Mouse (Mus musculus): ENCODE measurements around the gene Wbp2nl.

Wbp2nl gene

DNA sequence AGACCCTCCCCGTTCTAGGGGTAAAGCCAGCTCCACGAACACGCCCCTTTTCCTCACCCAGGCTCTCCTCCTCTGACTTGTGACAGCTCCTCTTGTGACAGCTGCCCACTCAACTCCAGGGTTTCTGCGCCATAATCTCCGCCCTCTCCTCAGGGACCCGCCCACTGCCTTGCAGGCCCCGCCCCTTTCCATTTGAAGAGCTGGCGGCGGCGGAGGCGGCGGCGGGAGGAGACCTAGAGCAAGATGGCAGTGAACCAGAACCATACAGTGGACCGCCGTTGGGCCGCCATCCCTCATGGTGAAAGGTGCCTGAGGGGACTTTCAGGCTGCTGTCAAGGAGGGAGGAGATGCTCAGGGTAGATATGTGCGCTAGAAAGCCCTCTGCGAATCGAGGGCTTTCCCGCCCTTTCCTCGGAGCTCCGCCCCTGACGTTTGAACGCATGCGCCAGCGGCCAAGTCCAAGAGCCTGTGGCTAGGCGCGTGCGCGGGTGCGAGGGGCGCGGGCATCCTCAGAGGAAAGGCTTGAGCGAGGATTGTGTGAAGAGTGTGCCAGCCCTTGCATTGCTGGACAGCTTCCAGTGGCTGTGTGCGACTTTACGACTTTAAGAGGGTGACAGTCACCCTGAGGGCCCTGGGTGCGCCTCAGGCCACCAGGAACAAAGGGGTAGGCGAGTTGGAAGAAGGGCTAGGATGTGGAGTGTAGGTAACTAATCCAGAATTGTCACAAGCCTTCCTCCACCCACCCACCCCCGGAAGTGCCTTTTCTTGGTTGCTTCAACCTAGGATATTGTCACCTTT lies at the start of gene Wbp2nl:
TSS of gene Wbp2nl (plus strand) at position 191 of the 798 bp plus-strand sequence.
- DNase-seq (ENCODE audit: low spot score in 2 of 2): peak in 1 of 2 experiments; percentile 19

DNA sequence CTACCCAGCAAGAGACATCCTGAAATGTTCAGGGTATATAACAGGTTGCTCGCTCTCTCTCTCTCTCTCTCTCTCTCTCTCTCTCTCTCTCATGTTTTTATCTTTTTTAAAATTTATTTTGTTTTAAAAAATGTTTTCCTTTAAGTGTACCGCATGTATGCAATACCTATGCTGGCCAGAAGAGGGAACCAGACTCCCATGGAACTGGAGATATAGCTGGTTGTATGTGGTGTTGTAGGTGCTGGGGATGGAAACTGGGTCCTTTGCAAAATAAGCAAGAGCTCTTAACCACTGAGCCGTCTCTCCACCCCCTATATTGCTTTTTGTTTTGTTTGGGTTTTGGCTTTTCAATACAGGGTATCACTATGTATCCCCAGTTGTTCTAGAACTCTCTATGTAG lies 47.2 kb upstream of the Wbp2nl start:
- no peak for DNase-seq (ENCODE audit: low spot score in 2 of 2)

DNA sequence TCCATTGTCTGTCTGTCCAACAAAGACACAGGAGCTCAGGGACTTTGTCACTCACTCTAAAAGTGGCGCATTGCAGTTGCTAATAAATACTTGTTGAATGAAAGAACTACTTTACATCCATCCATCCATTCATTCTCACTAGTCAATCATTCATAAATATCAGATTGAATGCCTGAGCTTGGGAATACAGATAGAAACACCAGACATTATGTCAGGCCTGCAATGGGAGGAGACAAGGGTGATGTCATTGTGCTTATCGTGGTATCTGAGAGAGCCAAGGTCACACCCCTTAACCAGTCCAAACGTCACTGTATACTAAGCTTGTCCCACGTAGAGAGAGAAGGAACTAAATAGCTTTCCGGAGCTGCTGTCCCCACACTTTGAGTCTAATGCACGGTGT lies 46.7 kb upstream of the Wbp2nl start, which contains the start of gene 1500009C09Rik:
TSS of gene 1500009C09Rik (plus strand) at position 301 of the 400 bp plus-strand sequence.
- no peak for DNase-seq (ENCODE audit: low spot score in 2 of 2)

DNA sequence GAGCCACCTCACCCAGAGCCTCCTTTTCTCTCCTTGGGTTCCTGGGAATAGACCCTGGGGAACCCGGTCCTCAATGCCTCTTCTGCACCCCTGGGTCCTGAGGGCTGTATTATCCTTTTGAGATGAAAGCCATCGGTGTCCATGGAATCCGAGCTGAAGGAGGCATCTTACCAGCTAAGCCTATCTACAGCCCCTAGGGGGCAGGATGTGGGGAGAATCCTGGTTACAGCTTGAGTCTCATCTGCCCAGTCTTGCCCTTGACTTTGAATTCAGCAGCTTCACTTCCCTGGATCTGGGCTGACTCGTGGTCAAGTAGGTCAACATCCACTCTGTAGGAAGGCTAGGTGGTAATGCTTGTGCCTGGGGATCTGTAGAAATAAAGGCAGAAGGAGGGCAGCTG lies 43.5 kb upstream of the Wbp2nl start:
- no peak for DNase-seq (ENCODE audit: low spot score in 2 of 2)

DNA sequence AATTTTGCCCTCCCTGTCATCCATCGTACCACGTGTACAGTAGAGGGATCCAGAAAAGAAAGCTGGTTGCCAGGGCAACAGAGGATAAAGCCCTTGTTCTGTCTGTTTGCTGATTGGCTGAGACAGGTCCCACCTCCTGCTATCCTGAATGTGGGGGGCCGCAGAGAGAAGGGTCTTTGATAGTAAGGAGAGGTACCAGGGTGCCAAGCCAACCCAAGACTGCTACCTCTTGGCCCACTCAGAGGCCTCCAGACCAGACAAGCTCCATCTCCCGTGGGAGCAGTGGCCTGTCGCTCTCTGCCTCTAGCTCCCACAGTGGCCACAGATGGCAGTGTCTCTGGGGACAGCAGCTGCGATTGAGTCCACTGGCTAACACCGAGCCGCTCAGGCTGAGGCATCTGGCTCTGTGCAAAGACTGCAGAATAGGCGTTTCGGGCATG lies 42.8 kb upstream of the Wbp2nl start:
- no peak for DNase-seq (ENCODE audit: low spot score in 2 of 2)

DNA sequence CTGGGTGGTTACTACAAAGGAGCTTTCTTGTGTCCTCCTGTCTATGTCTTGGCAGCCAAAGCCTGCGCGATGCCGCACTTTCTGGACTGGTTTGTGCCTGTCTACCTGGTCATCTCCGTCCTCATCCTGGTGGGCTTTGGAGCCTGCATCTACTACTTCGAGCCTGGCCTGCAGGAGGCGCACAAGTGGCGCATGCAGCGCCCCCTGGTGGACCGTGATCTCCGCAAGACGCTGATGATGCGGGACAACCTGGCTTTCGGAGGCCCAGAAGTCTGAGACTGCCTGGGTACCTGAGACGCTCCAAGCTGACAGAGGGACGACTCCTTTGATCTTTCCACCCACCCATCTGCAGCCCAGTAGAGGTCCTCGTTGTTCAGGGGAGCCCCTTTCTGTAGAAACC lies 39.2 kb upstream of the Wbp2nl start:
- peak; percentile 78 to 93 for DNase-seq (ENCODE audit: low spot score in 2 of 2)

DNA sequence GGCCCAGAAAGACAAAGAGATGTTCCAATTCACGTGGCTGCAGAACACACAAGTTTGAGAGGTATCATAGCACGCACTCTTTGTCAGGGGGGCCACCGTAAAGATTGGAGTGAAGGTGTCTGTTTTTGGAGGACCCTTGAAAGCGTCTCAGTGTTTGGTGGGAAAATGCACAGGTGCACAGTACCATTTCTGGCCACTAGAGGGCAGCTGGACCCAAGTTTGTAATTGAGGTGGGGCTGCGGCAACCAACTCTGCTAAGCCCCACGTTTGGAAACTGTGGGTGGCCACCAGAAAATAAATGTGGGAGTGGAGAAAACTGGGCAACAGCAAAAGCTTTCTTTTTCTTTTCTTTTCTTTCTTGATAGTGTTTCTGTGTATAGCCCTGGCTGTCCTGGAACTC lies 32.4 kb upstream of the Wbp2nl start:
- DNase-seq (ENCODE audit: low spot score in 2 of 2): peak; percentile 61 to 88

DNA sequence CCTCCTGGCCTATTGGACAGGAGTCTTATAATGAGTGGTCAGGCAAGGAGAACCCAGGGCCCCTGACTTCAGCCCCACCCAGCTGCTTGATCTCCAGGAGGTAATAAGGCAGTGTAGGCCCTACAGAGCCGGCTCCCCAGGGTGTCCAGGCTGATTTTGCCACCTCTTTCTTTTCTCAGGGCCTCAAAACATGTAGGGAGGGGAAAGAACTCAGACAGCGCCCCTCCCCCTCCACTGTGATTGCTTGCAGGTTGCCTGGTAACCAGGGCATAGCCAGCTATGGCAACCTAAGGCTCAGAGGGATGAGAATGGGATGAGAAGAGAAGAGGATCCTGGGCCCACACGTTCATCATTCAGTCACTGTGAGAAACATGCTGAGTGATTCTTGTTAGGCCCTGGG lies 30.6 kb upstream of the Wbp2nl start:
- DNase-seq (ENCODE audit: low spot score in 2 of 2): no peak

DNA sequence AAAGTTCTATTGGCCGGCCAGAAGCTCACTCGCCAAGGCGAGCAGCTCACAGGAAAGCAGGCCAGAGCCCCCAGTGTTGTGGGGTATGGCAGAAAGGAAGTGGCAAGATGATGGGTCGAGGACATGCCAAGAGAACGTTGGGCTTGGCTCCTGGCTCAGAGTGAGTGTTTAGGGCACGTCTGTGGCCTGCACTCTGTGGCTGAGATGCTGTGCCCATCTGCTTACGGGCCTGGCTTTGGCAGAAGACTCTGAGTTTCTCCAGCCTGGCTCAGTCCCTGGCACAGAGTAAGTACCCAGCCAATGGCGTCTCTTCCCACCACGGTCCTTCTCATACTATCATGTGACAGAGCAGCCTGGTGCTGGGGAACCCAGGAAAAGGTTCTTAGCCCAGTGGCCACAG lies 30.0 kb upstream of the Wbp2nl start:
- no peak for DNase-seq (ENCODE audit: low spot score in 2 of 2)

DNA sequence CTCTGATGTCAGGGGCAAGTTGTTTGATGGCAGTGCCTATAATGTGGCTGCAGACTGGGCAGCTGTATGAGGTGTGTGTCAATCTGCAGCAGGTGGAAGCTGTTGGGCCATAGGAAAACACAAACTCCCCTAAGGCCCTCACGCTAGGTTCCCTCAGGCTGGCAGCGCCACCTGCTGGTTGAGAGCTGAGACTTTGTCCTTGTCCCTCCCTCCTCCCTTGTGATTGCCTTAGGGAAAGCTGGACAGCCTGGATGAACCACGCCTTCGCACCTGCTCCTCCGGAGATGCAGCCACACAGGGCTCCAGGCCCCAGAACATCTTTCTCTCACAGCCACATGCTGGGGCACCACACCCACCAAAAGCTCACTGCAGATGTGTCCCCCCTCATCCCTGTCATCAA lies 27.6 kb upstream of the Wbp2nl start:
- DNase-seq (ENCODE audit: low spot score in 2 of 2): peak; percentile 56 to 87

DNA sequence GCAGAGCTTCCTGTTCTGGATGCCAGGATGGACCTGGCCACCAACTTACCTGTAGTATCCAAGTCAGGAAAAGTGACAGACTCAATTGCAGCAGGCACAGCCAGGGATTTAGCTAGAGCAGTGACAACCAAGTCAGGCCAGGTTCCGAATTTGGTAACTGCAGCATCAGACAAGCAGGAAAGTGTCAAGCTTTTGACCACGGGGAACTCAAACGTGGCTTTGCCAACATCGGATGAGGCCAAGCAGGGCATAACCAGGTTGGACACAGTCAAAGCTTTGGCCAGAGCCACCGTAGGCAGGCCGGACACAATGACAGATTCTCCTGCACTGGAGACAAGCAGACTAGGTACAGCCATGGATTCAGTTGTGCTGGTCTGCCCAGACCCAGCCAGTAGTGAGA lies 26.5 kb upstream of the Wbp2nl start:
- DNase-seq (ENCODE audit: low spot score in 2 of 2): no peak

DNA sequence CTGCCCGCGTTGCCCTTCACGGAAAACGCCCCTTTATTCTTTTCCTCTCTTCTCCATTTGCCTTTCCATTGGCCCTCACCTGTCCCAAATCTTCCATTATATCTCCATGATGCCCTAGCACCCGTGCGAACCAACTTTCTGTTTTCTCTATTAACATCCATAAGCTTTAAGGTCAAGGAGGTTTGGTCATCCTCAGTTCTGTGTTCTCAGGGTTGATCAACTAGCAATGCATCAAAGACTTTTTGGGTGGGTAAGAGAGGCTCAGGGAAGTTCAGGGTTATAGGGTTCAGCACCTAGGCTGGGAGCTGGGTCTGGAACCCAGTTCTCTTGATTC lies 24.2 kb upstream of the Wbp2nl start, which contains the start of gene Sept3:
TSS of gene Sept3 (plus strand) at position 301 of the 334 bp plus-strand sequence.
- DNase-seq (ENCODE audit: low spot score in 2 of 2): no peak

DNA sequence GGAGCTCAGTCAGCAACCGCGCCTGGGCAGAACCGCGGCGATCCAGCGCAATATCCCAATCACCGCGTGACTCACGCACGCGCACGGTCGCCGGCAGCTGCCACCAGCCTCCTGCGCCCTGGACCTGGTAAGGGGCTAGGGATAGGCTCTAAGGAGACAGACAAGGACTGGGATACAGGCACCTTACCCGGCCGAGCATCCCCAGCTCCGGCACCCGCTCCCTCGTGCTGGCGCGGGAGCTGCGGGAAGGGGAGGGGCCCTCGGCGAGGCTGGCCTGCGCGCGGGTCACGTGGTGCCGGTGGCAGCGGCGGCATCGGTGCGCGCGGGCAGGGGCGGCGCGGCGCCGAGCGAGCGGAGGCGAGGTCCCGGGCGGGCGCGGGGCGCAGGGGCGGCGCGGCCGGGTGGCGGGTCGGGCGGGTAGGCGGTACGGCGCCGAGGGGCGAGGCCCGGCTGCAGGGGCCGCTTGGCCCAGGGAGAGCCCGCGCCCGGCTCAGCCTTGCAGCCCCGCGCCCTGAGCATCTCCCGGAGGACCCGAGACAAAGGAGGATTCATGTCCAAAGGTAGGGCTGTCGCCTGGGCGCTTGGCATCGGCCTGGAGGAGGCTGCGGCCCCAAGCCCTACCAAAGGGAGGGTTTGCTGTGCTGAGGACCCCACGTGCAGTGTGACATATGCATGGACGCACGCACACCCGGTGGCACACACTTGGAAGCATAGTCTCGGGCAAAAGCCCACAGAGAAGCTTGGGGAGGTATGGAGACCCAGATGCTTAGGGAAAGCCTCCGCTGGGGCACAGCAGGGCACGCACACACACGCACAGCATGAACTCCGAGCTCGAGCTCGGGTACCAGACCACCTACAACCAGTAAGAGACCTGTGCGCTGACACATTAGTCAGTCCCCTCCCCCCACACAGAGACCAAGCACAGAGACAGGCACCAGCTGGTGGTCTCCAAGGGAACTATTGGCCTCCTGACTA lies 23.5 kb upstream of the Wbp2nl start:
- no peak for DNase-seq (ENCODE audit: low spot score in 2 of 2)

DNA sequence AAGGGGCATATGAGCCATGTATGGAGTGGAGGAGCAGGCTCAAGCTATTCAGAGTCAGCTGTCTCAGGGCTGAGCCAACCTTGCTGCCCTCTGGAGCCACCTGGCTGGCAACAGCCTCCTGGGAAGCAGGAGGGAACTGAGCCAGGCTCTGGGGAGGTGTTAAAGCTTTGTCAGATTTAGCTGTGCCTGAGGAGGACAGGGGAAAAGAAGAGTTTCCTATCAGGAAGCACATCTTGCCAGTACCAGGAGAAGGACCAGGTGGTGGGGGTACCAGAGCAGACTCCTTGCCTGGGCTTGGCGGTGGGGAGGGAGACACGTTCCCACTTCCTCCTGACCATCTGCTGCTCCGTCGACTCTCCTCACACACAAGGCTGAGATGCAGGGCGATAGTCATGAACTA lies 21.2 kb upstream of the Wbp2nl start:
- DNase-seq (ENCODE audit: low spot score in 2 of 2): no peak

DNA sequence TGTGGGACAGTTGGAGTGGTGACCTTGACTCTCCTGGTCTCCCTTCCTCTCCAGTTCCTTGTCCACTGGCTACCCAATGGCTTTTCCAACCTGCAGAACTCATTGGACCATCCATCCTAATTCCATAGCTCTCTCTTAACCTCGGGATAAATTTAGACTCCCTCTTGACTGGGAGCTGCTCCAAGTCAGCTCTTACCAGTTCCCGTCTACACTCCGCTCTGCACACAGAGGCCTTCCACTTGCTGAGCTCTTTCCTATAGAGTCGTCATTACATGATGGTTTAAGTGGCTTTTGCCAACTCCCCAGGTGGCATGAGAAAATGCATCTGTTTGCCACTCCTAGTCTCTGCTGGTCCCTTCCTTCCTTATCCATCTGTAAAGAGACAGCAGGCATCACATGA lies 18.1 kb upstream of the Wbp2nl start:
- no peak for DNase-seq (ENCODE audit: low spot score in 2 of 2)

DNA sequence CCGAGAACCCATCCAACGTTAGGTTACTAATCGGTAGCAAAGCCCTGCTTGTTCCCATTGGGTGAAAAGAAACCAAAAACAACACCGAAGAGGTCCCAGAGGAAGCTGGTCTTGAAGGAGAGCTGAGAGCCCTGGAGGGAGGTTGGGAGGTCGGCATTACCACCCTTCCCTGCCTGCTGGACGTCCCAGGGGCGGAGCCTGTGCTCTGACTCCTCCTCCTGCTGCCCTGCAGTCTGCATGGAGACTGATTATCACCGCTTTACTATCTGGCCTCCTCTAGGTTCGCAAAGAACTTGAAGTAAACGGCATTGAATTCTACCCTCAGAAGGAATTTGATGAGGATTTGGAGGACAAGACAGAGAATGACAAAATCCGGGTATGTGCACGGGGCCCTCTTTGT lies 12.6 kb upstream of the Wbp2nl start:
- DNase-seq (ENCODE audit: low spot score in 2 of 2): no peak

DNA sequence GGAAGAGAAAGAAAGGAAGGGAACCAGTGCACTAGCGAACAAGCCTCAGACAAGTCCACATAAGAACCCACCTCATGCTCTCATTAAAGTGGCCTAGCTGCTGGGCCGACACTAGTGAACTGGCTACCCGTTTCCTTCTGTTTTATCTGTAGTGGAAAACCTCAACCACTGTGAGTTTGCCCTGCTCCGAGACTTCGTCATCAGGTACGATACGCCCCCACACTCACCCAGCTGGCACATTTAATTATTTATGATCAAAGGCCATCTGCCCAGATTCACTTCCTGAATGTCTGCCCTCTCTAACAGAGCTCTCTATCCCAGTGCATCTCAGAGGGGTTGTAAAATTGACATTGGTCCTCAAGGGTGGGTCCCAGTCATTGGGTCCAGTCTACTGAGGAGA lies 8.5 kb upstream of the Wbp2nl start:
- no peak for DNase-seq (ENCODE audit: low spot score in 2 of 2)

DNA sequence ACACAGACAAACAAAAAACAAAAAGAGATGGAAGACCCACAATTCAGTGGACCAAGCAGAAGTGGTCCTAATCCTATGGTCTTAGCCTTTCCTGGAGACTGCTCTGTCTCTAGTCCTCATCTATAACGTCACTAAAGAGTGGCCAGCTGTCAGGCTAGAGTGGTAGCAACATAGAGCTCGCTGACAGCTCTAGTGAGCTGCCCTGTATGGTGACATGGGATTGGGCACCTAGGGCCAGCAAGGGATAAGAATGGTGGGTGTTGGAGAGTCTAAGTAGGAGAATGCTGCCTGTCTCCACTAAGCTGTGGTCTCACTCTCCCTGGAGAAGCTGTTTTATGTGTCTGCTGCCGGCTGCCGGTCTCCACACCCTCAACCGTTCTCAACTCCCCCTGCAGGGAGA lies 5.9 kb upstream of the Wbp2nl start:
- no peak for DNase-seq (ENCODE audit: low spot score in 2 of 2)

DNA sequence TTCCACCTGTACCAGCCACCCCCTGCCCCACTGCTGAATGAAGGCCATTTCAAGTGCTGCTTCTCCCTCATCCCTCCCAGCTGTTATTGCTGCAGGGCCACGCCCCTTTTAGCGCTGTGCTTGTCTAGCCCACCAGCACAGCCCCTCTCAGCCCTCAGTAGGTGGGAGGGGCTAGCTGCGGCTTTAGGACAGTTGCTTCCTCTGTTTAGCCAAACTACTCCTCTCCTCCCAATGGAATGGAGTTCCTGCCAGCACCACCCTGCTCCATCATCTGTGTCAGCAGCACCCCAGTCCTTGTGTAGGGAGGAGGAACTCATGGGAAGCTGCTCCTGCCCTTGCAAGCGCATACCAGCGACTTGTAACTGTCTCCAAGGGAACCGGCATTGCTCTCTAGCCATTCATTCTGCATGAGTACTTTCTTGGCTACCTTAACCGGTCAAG lies 5.5 kb upstream of the Wbp2nl start:
- DNase-seq (ENCODE audit: low spot score in 2 of 2): no peak

DNA sequence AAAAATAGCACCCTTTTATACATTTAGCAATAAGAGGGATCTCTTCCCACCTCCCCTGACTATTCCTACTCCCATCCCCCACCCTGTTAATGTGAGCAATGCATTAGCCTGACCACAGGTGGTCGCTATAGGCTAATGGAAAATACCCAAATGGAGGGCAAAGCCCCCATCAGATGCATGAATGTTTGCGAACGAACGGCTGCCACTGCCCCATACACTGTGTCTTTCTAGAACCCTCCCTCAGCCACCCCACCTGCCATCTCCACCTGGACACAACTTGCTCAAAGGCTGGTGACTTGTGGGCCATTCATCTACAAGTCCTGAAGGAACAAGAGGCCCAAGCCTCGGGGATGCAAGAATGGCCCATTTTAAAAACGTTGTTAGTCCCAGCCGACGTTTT lies 4.7 kb upstream of the Wbp2nl start:
- no peak for DNase-seq (ENCODE audit: low spot score in 2 of 2)

DNA sequence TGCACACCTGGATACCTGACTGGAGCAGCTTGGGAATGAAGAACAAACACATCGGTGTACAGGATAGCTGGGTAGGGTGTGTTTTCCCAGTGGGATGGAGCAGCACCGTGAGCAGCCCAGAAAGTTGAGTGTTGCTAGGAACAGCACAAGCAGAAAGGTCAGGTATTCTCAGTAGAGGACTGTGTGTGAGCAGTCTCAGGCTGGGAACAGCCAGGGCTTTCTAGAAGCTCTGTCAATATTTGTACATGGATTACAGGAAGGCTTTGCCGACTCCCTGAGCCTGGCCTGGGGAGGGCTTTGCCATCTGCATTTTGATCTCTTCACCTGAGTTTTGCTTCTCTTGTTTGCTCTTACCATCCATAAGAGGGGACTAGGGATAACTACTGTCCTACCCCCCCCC lies 8.4 kb downstream of the Wbp2nl start:
- no peak for DNase-seq (ENCODE audit: low spot score in 2 of 2)

DNA sequence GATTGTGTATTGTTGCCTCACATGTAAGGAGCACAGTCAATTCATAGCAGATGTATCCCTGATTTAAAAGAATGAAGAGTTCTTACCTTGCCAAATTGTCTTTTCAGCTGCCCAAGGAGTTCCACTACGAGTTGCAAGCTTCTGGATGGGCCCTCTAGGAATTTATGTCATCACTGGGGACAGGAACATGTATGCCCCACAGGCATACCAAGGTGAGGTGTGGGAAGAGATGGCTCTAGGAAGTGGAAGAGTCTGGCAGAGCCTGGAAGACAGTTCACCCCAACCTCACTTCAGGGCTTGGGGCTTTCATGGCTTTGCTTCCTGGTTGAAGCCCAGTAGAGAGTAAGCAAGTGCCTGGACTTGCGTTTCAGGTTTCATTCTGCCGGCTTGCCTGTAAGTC lies 9.7 kb downstream of the Wbp2nl start:
- DNase-seq (ENCODE audit: low spot score in 2 of 2): no peak

DNA sequence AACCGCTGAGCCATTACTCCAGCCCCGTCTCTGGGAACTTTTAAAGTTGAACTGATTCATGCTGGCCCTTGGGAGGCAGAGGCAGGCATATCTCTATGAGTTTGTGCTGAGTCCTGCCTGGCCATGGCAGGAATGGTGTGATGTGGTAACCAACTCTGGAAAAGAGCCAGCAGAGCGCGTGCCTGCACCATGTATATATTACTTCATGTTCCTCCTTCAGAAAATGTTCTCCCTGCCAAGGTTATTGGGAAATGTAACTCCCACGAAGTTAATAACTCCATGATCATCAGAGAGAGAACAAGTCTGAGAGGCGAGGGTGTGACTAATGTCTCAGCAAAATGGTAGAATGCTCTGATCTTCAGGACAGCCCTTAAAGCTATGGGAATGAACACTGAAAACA lies 19.1 kb downstream of the Wbp2nl start:
- no peak for DNase-seq (ENCODE audit: low spot score in 2 of 2)

All from spleen, postnatal 4 days (tissue).